Mouse (Mus musculus) embryonic fibroblast, embryonic 13.5 days (primary cell): ENCODE results near the gene Rps15a.

ENCODE experiments used
- CTCF ChIP-seq: IDR thresholded peaks from 2 replicates; pipeline ENCODE4 v1.5.1; 2011; ENCODE audit warnings: mild to moderate bottlenecking, control low read depth, low read length, moderate library complexity, borderline replicate concordance; ENCODE audit not compliant: insufficient read depth
- POLR2A ChIP-seq: IDR thresholded peaks from 2 replicates; pipeline ENCODE4 v1.6.1; 2011; ENCODE audit warnings: low read depth, mild to moderate bottlenecking, control low read depth, low read length, moderate library complexity

- TF ChIP-seq CTCF (no peak), POLR2A (no peak)
Measured at GRCm38 (mm10) chr7:118128925-118129429, 13.0 kb upstream of the Rps15a start.
